Mouse (Mus musculus): ENCODE measurements around the gene Limk1.

Limk1 gene

GRCm38 (mm10) chr5:134622069-134622468 is 66.3 kb downstream of the Limk1 start:
- no peak for DNase-seq

GRCm38 (mm10) chr5:134621099-134621640 is 67.2 kb downstream of the Limk1 start:
- DNase-seq: no peak

- DNase-seq: no peak
Measured at GRCm38 (mm10) chr5:134620457-134620856, 67.9 kb downstream of the Limk1 start.

- peak; percentile 96 for DNase-seq
Measured at GRCm38 (mm10) chr5:134617071-134617470, 71.3 kb downstream of the Limk1 start.

GRCm38 (mm10) chr5:134615780-134616179 is 72.6 kb downstream of the Limk1 start:
- DNase-seq: no peak

GRCm38 (mm10) chr5:134615380-134615779 is 73.0 kb downstream of the Limk1 start:
- DNase-seq: no peak

GRCm38 (mm10) chr5:134614802-134615201 is 73.6 kb downstream of the Limk1 start, which contains the start of gene Lat2:
Gene Lat2, minus strand, starts transcription at chr5:134615025.
- peak; percentile 94 for DNase-seq

- DNase-seq: no peak
Measured at GRCm38 (mm10) chr5:134614296-134614695, 74.1 kb downstream of the Limk1 start.

- peak; percentile 95 for DNase-seq
Measured at GRCm38 (mm10) chr5:134613727-134614126, 74.7 kb downstream of the Limk1 start.

- no peak for DNase-seq
Measured at GRCm38 (mm10) chr5:134611810-134612521, 76.4 kb downstream of the Limk1 start.

GRCm38 (mm10) chr5:134609916-134610643 is 78.3 kb downstream of the Limk1 start:
- DNase-seq: no peak

GRCm38 (mm10) chr5:134607121-134607520 is 81.3 kb downstream of the Limk1 start:
- peak; percentile 97 for DNase-seq

GRCm38 (mm10) chr5:134606314-134606713 is 82.1 kb downstream of the Limk1 start:
- no peak for DNase-seq
